Mouse (Mus musculus): ENCODE measurements around the gene Rnf121. TPM values are rescaled to one million over a fixed set of nuclear protein-coding genes. Genes with fewer than 3 reads are reported as not detected.

Gene Rnf121
- polyA plus RNA-seq, 1 experiment from 2014 or later = 31.2 TPM

DNA sequence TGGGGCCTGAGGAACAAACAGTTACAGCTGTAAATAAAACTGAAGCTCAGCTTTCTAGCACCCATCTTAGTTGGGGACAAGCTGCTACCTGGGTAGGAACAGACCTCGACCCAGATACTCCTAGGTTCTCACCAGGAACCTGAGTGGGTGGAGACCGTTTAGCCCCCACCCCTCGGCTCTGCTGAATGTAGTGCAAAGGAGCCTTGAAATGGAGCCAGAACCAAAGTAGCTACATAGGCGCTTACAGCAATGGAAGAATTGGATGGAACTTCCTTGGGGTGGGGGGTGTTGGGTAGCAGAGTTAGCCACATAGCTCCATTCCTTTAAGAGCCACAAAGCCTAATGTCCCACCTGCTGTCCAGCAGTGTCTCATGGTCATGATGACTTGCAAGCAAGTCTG is 48.3 kb downstream of the Rnf121 start:
- peaks cover 93% of the 10 kb centered on the region for H3K36me3 ChIP-seq
- ATAC-seq (ENCODE audit: low FRiP score) = no peak
- no peak overlapping the region for H3K27ac ChIP-seq
- H3K27me3 ChIP-seq = no peaks in the 10 kb centered on the region
- H3K4me1 ChIP-seq (replicated peaks) = no peaks in the 10 kb centered on the region
- H3K4me3 ChIP-seq = no peak overlapping the region
- H3K9ac ChIP-seq = no peak overlapping the region
- no peak overlapping the region for H3K4me2 ChIP-seq
- 91% methylated on average over 4 of the region's 4 CpGs for WGBS
- H3K9me3 ChIP-seq = no peaks in the 10 kb centered on the region

DNA sequence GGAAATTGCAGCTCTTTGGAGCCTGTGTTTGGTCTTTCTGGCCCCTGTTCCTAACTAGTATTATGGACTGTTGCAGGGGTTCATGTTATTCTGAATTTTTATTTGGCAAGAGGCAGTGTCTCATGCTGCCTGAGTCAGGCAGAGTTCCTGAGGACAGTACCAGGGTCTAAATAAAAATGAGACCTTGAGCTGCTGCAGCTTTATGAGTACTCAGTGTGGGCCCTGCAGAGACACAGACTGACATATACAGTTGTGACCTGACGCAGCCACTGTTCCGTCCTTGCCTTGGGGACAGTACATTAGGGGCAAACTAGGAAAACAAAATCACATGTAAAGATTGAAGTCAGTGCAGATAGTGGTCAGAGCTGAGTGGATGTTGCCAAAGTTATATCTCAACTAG is 50.3 kb downstream of the Rnf121 start:
- Histone ChIP-seq H3K9ac (no peak overlapping the region), H3K27me3 (no peaks in the 10 kb centered on the region), H3K9me3 (no peaks in the 10 kb centered on the region), H3K4me3 (no peak overlapping the region), H3K36me3 (peaks cover 100% of the 10 kb centered on the region), H3K4me2 (no peak overlapping the region), H3K27ac (peak overlapping the region; percentile 14; the same call in 1 of the 2 replicates), H3K4me1 (replicated peaks) (no peaks in the 10 kb centered on the region)
- ATAC-seq (ENCODE audit: low FRiP score) = no peak
- 91% methylated on average over 2 of the region's 2 CpGs for WGBS

DNA sequence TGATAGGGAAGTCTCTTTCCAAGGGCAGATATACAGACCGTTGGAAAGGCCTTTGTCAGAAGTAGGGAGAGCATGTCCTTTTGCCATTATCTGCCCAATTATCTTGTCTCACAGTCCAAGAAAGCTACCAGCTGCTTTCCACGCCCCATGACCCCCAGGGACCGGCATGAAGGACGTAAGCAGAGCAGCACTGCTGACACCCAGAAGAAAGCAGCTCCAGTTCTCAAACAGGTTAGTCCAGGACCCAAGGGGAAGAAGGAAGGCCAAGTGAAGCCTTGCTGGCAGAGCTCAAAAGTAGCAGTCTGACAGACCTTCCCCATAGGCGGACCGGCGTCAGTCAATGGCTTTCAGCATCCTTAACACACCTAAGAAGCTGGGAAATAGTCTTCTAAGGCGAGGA is 51.9 kb downstream of the Rnf121 start:
- Histone ChIP-seq H3K27me3 (no peaks in the 10 kb centered on the region), H3K36me3 (peaks cover 100% of the 10 kb centered on the region), H3K4me2 (no peak overlapping the region), H3K4me1 (replicated peaks) (no peaks in the 10 kb centered on the region), H3K9ac (no peak overlapping the region), H3K9me3 (no peaks in the 10 kb centered on the region), H3K27ac (no peak overlapping the region), H3K4me3 (no peak overlapping the region)
- ATAC-seq (ENCODE audit: low FRiP score) = no peak
- 88% methylated on average over 8 of the region's 8 CpGs for WGBS

DNA sequence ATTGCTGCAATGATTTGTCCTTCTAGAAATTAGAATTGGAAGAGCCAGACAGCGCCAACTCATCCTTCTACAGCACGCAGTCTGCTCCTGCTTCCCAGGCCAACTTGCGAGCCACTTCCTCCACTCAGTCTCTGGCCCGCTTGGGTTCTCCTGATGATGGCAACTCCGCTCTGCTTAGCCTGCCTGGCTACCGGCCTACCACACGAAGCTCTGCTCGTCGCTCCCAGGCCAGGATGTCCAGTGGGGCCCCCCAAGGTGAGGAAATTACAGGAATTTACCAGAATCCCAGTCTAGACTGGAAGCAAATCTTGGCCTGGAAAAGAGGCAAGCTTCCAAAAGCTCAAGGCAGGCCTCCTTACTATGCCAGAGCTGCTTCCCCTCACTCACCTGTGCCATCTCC is 53.4 kb downstream of the Rnf121 start:
- no peak for ATAC-seq (ENCODE audit: low FRiP score)
- no peaks in the 10 kb centered on the region for H3K9me3 ChIP-seq
- no peak overlapping the region for H3K27ac ChIP-seq
- WGBS = 94% methylated on average over 9 of the region's 9 CpGs
- H3K4me2 ChIP-seq = no peak overlapping the region
- H3K4me3 ChIP-seq = no peak overlapping the region
- H3K9ac ChIP-seq = no peak overlapping the region
- no peaks in the 10 kb centered on the region for H3K27me3 ChIP-seq
- H3K4me1 ChIP-seq (replicated peaks) = no peaks in the 10 kb centered on the region
- peaks cover 99% of the 10 kb centered on the region for H3K36me3 ChIP-seq

- H3K4me1 ChIP-seq (replicated peaks) = no peaks in the 10 kb centered on the region
- H3K27me3 ChIP-seq = no peaks in the 10 kb centered on the region
- peaks cover 95% of the 10 kb centered on the region for H3K36me3 ChIP-seq
- ATAC-seq (ENCODE audit: low FRiP score) = no peak
- H3K9me3 ChIP-seq = no peaks in the 10 kb centered on the region
- H3K27ac ChIP-seq = no peak overlapping the region
- no peak overlapping the region for H3K9ac ChIP-seq
- WGBS = 82% methylated on average over 1 of the region's 1 CpGs
- H3K4me3 ChIP-seq = no peak overlapping the region
- no peak overlapping the region for H3K4me2 ChIP-seq
These were observed 58.7 kb downstream of the Rnf121 start for GRCm38 (mm10) chr7:102006520-102006919.

- Histone ChIP-seq H3K36me3 (peaks cover 97% of the 10 kb centered on the region), H3K4me3 (no peak overlapping the region), H3K9ac (no peak overlapping the region), H3K27ac (no peak overlapping the region; the same call in 1 of the 2 replicates), H3K27me3 (no peaks in the 10 kb centered on the region), H3K4me1 (replicated peaks) (no peaks in the 10 kb centered on the region), H3K9me3 (no peaks in the 10 kb centered on the region), H3K4me2 (no peak overlapping the region)
- no peak for ATAC-seq (ENCODE audit: low FRiP score)
- WGBS = 90% methylated on average over 26 of the region's 26 CpGs
These were observed 64.2 kb downstream of the Rnf121 start for GRCm38 (mm10) chr7:102000921-102001630.

DNA sequence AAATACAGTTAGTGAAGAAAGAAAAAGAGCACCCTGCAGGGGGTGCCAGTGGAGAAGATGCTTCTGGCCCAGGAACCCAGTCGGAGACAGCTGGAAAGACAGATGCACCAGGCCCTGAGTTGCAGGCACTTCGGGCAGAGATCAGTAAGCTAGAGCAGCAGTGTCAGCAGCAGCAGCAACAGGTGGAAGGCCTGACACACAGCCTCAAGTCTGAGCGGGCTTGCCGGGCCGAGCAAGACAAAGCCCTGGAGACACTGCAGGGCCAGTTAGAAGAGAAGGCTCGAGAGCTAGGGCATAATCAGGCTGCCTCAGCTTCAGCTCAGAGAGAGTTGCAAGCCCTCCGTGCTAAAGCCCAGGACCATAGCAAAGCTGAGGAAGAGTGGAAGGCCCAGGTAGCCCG is 65.0 kb downstream of the Rnf121 start:
- 88% methylated on average over 8 of the region's 8 CpGs for WGBS
- Histone ChIP-seq H3K4me1 (replicated peaks) (no peaks in the 10 kb centered on the region), H3K9ac (no peak overlapping the region), H3K27me3 (no peaks in the 10 kb centered on the region), H3K27ac (no peak overlapping the region; the same call in none of the 2 replicates), H3K4me3 (no peak overlapping the region), H3K9me3 (no peaks in the 10 kb centered on the region), H3K36me3 (peaks cover 97% of the 10 kb centered on the region), H3K4me2 (no peak overlapping the region)
- no peak for ATAC-seq (ENCODE audit: low FRiP score)

DNA sequence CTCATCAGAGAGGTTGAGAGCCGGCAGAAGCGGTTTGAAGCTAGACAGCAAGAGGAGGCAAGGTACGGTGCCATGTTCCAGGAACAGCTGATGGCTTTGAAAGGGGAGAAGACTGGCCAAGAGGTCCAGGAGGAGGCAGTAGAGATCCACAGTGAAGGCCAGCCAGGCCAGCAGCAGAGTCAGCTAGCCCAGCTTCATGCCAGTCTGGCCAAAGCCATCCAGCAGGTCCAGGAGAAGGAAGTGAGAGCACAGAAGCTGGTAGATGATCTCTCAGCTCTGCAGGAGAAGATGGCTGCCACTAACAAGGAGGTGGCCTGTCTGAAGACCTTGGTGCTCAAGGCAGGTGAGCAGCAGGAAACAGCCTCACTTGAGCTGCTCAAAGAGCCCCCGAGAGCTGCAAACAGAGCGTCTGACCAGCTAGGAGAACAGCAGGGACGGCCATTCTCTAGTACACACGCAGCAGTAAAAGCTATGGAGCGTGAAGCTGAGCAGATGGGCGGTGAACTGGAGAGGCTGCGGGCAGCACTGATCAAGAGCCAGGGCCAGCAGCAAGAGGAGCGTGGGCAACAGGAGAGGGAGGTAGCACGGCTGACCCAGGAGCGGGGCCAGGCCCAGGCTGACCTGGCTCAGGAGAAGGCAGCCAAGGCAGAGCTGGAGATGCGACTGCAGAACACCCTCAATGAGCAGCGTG is 65.7 kb downstream of the Rnf121 start:
- Histone ChIP-seq H3K9ac (no peak overlapping the region), H3K27ac (no peak overlapping the region; the same call in 1 of the 2 replicates), H3K4me3 (no peak overlapping the region), H3K36me3 (peaks cover 97% of the 10 kb centered on the region), H3K4me2 (no peak overlapping the region), H3K27me3 (no peaks in the 10 kb centered on the region), H3K9me3 (no peaks in the 10 kb centered on the region), H3K4me1 (replicated peaks) (no peaks in the 10 kb centered on the region)
- WGBS = 91% methylated on average over 15 of the region's 15 CpGs
- no peak for ATAC-seq (ENCODE audit: low FRiP score)

- 71% methylated on average over 14 of the region's 14 CpGs for WGBS
- H3K4me2 ChIP-seq = no peak overlapping the region
- no peaks in the 10 kb centered on the region for H3K27me3 ChIP-seq
- H3K36me3 ChIP-seq = peaks cover 99% of the 10 kb centered on the region
- no peaks in the 10 kb centered on the region for H3K4me1 ChIP-seq (replicated peaks)
- peak overlapping the region; percentile 30; the same call in 1 of the 2 replicates for H3K27ac ChIP-seq
- H3K9me3 ChIP-seq = no peaks in the 10 kb centered on the region
- peak; percentile 29; the same call in 1 of the 2 replicates for ATAC-seq (ENCODE audit: low FRiP score)
- no peak overlapping the region for H3K4me3 ChIP-seq
- H3K9ac ChIP-seq = no peak overlapping the region
These were observed 66.9 kb downstream of the Rnf121 start for GRCm38 (mm10) chr7:101998194-101998927.

DNA sequence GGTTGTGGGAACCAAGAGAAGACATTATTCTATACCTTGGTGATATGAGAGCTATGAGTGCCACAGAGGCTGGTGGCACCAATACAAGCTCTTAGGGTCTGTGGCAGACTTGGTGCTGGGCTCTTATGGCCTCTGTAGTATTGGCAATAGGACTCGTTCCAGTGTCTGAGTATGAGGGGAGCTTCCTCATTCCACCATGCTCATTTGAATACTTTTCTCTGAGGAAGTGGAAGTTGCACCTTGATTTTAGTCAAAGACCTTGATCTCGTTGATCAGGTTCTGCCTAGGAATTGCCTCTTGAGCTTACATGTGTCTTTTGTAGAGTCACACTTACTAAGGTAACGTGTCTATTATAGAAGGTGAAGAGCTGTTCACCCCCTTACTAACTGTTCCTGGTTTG is 71.0 kb downstream of the Rnf121 start:
- WGBS = 95% methylated on average over 3 of the region's 3 CpGs

DNA sequence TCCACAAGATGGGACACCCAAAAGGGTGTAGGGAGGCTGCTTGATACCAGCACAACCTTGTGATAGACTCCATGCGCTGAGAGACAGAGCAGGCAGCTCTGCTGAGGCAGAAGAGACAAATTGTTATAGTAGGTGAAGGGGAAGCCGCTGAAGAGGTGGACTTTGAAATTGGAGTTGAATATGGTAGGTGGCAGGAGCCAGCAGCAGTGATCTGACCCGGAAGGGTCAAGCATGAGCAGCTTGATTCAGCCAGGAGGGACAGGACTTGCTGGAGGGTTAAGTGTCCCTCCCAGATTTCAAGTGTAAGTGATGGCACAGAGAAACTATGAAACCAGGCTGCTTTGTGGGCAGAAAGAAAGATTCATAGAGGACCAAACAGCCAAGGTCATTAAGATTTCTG is 80.2 kb downstream of the Rnf121 start:
- Histone ChIP-seq H3K4me2 (no peak overlapping the region), H3K4me3 (no peak overlapping the region), H3K9ac (no peak overlapping the region), H3K27ac (no peak overlapping the region), H3K27me3 (no peaks in the 10 kb centered on the region), H3K4me1 (replicated peaks) (no peaks in the 10 kb centered on the region), H3K36me3 (peaks cover 58% of the 10 kb centered on the region), H3K9me3 (no peaks in the 10 kb centered on the region)
- WGBS = 96% methylated on average over 3 of the region's 3 CpGs
- ATAC-seq (ENCODE audit: low FRiP score) = no peak

More for the DNA sequence above, 71.0 kb downstream of the Rnf121 start:
- Histone ChIP-seq H3K27ac (no peak overlapping the region), H3K4me3 (no peak overlapping the region), H3K4me1 (replicated peaks) (no peaks in the 10 kb centered on the region), H3K4me2 (no peak overlapping the region), H3K9me3 (no peaks in the 10 kb centered on the region), H3K27me3 (no peaks in the 10 kb centered on the region), H3K9ac (no peak overlapping the region), H3K36me3 (peaks cover 99% of the 10 kb centered on the region)
- ATAC-seq (ENCODE audit: low FRiP score) = no peak

DNA sequence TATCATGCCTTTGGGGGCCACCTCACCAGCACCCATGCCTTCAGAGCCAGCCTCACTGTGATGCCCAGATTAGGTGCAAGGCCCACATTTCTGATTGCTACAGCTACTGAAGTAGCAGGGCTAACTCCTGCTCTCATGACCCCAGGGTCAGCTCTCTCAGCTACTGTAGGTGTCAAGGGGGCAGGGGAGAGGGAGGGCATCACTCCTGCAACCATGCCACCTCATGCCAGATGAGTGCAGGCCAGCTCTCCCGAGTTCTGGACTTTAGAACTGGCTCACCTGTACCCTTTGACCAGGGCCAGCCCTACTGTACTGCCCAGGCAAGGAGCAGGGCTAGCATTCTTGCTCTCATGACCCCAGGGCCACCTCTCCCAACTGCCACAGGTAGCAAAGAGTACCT is 82.5 kb downstream of the Rnf121 start:
- Histone ChIP-seq H3K27ac (no peak overlapping the region), H3K9me3 (no peaks in the 10 kb centered on the region), H3K27me3 (no peaks in the 10 kb centered on the region), H3K36me3 (peaks cover 37% of the 10 kb centered on the region), H3K4me3 (no peak overlapping the region), H3K4me1 (replicated peaks) (no peaks in the 10 kb centered on the region), H3K9ac (no peak overlapping the region), H3K4me2 (no peak overlapping the region)
- no peak for ATAC-seq (ENCODE audit: low FRiP score)
- WGBS = 86% methylated on average over 1 of the region's 1 CpGs
